Mouse (Mus musculus) lung, postnatal 10 days (tissue): ENCODE data around the gene Pcx.

Experiments used
- DNase-seq: peaks from one replicate; pipeline ENCODE4 v3.0.0; 2021

Gene Pcx

DNA sequence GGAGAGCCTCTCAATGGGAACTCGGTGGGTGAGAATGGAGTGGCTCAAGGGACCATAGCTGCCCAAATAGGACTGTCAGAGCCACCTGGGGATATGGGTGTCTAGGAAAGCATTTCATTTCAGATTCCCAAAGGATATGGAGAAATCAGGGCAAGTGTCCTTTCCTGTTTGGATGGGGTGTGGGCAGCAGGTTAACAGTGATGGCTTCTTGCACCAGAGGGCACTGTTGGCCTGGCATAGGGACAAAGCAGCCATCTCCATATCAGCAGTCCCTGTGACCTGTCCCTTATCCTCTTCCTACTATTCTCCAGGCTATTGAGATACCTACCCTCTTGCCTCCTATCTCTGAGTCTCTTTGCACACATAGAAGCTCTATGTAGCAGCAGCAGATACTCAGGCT is 78.8 kb downstream of the Pcx start:
- no peak for DNase-seq

DNA sequence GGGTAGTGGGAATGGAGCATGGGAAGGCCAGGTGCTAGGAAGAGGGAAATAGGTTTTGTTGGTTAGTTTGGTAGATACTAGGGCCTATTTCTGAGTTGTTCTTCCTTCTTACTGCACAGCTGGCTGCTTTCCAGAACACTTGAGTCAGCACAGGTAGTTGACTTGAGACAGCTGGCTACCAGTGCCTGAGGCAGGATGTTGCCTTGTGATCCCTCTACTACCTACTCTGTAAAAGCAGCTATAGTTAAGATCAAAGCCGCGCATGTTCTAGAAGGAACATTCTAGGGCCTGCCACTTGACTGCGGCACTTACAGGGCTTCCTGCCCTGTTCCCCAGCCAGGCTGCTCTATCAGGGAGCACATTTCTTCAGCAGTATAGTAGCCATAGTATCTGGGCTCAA is 79.8 kb downstream of the Pcx start:
- peak; percentile 13 for DNase-seq

DNA sequence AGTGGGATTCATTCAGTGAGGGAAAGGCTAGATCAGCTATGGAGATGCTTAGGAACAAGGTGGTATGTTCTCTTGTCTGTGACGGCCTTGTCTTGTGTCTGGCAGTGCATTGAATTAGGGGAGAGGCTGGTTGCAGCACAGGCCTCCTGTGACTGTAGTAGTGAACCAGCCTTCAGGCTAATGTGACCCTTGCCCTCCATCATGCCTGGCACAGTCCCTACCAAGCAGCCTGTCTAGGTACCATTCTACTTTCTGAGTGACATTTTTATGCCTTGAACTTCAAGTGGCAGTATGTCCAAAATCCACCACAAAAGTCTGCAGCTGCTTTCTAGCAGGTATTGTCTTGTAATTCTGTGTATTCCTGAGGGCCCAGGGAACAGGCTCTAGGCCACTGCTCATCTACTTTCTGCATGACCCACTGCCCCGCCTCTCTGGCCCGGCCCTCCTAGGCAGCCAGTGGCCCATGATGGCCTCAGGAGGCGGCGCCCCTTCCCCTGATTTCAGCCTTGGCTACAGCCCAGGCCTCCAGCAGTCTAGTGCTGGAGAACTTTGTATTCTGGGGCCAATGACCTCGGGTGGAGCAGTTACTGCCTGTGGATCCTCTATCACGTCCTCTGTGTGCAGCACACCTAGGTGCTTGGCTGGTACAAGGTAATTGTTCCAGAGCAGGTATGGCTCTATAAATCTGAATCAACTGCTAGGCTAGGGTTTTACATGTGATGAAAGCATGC is 83.7 kb downstream of the Pcx start:
- DNase-seq = no peak

DNA sequence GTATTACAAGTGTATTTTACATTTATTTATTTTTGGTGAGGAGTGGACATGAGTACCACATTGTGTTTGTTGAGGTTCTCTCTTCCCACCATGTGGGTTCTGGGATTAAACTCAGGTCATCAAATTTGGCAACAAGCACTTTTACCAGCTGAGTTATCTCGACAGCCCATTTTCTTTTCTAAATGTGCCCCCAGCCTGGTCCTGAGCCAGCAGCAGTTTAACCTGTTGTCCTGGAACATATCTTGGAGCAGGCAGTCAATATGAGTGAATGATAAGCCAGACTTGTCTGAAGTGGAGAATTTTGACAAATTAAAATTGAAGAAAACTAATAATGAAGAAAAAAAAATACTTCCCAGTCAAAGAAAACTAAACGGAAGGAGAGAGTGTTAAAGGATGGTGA is 85.8 kb downstream of the Pcx start:
- DNase-seq = no peak

DNA sequence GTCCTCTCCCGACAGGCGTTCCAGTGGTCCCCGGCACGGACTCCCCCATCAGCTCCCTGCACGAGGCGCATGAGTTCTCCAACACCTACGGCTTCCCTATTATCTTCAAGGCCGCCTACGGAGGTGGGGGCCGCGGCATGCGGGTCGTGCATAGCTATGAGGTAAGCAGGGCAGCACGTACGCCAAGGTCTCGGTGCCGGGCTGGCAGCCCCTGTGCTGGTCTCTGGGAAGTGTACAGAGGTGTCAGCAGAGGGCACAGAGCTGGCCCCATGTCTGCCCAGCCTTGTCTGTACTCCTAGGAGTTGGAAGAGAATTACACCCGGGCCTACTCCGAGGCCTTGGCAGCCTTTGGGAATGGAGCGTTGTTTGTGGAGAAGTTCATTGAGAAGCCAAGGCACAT is 92.2 kb downstream of the Pcx start:
- DNase-seq = no peak

DNA sequence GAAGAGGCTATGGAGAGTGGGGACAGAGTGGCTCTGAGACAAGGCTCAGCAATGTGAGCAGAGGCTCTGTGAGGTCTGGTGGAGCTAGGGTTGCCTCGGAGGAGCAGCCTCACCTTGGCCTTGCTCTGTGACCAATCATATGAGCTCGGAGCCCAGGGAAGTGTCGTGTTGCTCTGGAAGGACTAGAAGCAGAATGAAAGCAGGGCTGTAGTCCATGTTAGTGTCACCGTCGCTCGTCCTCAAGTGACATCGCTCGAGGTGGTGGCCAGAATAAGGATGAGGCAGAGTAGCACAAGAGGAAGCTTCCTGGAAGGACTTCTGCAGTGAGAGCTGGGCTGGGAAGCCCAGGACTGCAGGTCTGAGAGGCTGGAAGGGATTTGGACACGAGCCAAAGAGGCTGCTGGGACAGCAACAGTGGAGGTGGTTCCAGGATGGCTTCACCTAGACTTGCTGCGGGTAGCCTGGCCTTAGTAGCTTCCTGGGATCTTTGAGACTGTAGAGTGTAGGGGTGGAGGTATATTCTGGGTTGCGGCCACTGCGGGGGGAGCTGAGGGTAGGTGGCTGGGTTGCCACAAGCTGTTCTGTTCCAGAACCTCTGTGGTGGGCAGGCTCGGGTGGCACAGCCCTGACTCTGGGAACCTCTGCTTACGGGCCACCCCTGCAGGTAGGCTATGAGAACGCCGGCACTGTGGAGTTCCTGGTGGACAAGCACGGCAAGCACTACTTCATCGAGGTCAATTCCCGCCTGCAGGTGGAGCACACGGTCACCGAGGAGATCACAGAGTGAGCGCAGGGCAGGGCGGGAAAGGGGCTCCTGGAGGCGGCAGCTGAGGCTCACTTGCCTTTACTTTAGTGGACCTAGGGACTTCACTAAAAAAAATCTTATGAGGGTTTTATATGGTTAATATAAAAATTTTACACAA is 93.8 kb downstream of the Pcx start:
- peak; percentile 74 for DNase-seq

DNA sequence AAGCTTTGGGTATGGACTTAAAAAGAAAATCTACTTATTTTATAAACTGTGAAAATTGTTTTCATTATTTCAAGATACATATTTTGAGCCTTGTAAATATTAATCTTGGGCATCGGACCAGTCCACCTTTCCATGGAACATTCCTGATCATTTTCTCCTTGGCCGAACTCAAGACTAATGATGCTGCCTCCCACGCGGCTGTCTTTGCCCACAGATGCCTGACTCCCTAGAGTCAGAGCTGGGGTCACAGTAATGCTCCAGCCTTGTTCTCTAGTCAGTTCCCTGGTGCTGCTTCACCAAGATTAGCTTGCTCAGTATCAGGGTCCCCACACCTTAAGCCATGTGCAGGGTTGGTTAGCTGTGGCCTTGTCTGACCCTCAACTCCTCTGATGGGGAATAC is 95.4 kb downstream of the Pcx start:
- DNase-seq = no peak

DNA sequence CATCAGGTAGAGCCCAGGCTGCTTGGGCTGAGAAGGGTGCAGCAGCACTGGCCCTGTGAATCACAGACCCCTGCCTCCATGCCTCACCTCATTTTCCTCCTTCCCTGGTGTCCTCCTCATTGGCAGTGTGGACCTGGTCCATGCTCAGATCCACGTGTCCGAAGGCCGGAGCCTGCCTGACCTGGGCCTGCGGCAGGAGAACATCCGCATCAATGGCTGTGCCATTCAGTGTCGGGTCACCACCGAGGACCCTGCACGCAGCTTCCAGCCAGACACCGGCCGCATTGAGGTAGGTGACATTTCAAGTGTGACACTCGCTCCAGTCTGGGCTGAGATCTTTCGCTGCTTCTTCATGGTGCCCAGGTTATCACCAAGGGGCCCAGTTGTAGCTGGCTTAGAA is 97.1 kb downstream of the Pcx start:
- no peak for DNase-seq

DNA sequence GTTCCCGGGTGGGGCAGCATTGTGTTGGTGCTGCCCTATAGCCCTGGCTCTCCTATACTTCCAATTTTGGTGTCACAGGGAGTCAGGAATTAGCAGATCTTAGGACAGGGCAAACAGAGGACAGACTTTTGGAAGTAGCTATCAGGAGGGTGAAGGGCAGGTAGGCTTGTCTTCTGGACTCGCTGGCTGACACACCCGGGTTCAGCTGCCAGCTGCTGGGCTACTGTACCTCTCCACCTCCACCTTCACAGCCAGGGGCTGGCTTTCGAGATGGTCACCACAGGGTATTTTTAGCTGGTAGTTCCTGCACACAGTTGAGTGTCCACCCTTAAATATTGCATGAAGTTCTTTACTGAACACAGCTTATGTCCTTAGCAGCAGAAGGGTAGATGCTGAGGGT is 98.2 kb downstream of the Pcx start:
- no peak for DNase-seq

DNA sequence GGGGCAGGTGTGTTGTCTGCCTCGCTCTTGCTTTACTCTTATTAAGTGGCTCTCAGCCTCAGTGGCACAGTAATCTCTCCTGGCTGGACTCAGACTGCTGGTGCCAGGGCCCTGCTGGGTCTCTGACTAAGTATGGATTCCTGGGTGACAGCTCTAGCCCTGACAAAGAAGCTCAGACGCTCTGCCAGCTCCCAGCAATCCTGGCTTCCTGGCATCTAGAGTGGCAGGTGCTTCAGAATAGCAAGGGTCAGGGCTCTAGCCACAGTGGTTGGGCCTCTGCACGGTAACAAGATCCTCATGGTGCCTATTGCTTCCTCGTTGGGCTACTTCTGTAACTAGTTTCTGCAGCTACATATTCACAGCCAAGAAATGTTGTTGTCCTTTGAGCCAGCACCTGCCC is 99.8 kb downstream of the Pcx start:
- DNase-seq = no peak

DNA sequence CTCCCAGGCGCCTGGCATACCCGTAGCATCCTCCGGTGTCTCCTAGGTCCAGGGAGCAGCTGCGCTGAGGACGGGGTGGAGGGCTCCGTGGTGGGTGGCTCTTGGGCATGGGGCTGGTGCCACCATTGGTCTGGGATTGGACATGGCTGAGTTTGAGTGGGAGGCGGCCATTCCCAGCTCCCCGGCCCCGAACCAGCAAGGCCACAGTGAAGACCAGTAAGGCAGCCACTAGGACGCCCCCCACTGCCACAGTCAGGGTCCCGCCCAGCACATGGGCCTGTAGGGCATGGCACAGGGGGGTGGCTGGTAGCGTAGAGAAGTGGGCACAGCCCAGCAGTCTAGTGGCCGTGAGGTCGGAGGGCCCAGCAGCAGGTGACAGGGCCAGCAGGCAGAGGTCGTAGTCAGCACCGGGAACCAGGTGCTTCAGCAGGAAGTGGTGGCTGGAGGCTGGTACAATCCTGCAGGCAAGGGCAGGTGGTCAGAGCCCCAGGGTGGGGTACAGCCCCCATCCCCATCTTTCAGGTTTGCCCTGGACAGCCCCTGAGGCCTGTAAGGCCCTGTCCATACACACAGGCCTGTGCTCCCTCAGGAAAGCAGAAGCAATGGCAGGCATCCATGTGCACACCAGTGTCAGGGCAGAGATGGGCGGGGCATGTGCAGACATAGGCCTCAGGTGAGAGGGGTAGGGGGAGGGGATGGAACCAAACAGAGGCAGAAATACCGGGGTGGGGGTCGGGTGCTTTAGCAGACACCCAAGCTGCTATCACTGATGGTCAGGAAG is 102.1 kb downstream of the Pcx start:
- no peak for DNase-seq

DNA sequence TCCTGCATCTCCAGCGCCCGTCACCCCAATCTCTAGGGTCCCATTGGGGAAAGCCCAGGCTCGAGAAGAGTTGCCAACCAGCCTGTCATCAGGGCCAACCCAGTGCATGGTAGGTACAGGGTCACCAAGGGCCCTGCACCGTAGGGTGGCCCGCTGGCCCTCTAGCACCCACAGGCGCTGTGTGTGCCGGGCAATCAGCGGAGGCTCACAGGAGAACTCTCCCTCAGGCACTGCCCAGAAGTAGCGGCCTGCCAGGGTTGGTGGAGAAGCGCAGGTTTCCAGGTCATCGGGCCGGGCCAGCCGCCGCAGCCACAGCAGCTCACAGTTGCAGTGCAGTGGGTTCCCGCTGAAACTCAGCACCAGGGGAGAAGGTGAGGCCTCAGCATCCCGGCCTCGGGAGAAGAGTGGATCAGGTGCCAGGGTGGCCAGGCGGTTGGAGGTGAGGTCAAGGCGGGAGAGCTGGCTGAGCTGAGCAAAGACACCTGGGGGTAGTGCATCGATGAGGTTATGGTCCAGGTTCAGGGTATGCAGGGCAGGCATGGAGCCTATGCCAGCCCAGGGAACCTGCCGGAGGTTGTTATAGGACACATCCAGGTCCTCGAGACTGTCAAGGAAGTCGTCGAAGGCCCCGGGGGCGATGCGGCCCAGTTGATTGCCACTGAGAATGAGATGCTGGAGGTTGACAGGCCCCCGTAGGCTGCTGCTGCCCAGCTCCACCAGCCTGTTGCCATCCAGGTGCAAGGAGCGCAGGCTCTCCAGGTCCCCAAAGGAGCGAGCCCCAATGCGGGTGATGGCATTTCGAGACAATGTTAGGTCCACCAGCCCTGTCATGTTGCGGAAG is 103.4 kb downstream of the Pcx start:
- no peak for DNase-seq

DNA sequence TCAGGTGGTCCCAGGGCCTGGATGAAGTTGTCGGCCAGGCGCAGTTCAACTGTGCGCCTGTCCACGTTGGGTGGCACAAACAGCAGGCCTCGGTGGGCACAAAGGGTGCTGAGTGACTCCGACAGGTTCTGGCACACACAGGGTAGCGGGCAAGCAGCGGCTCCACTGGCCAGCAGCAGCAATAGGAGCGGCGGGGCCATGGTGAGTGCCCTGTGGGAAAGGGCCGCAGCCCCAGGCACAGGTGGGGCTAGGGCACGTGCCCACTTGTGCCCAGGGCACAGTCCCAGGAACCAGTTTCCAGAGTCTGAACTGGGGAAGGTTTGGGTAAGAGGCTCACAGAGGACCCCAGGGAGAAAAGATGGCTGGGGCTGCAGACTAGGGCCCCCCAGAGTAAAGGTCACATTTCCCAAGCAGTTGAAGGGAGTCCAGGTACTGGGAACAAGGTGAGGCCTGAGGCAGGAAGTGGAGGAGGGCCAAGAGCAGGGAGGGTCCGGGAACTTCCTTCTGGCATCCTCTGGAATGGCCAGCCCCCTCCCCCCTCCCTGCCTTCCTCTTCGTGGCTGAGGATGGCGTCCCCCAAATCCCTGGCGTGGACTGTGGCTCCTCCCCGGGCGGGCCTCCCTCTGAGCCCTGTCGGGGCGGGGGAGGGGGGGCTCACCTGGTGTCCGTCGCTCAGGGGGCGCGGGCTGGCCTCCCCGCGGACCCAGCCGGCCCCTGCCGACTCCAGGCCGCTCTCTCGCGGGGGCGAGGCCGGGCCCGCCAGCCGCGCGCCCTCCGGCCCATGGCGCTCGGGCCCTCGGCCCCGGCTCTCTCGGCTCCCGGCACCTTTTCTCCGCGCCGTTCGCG is 104.3 kb downstream of the Pcx start:
- no peak for DNase-seq

DNA sequence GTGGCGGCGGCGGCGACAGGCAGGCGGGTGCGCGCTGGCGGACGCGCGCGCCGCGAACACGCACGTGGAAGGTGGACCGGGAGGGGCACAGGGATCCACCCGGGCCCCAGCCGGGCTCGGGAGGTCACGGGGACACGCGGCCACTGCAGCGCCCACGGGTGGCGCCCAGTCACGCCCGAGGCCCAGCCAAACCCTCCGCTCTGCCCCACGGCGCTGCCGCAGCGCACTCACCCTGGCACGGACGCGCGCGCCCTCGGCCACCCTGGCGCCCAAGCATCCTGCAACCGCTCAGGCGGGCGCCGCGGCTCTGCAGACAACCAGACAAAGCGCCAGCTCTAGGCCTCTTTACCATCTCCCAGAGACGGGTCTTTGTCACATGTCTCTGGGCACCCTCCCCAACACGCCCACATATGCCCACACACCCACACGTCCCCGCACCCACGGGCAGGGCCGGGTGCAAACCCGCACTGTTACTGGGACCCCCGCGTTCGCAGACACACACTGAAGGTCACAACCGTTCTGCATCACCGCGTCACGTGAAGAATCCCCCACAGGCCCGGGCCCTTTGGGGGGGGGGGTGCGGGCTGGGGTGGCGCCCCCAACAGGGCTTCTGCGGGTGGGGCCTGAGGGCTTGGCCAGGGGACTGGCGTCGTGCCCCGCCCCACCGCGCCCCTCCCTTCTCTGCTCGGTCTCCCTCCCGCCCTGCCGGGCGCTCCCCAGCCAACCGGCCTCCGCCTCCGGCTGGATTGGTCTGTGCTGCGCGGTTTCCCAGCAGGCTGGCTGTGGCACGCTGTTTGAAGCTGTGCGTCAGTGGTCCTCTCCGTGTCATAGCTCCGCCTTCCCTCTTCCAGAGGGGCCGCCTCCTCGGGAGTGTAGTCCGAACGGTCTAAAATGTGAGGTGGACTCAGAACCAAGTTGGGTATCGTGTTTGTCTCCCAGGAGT is 105.2 kb downstream of the Pcx start, which contains the start of gene Lrfn4:
Gene Lrfn4, minus strand, starts transcription at position 517 of the 943 bp plus-strand sequence.
- DNase-seq = peak; percentile 94

DNA sequence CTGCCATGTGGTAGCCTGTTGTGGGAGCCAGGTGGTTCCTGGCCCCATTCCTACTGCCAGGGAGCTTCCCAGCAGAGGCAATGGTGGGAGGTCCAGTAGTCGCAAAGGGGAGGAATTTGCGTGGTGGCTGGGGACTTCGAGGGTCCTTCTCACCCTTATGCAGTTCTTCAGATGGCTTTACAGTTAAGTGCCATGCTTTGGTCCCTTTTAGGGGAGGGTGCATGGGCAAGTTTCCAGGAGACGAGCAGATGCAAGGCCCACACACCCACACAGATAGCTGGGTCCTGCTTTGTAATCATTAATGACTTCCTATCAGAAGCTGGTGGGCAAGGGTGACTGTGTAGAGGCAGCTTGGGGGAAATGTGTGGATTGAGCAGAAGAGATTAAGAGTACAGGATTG is 106.3 kb downstream of the Pcx start:
- no peak for DNase-seq

DNA sequence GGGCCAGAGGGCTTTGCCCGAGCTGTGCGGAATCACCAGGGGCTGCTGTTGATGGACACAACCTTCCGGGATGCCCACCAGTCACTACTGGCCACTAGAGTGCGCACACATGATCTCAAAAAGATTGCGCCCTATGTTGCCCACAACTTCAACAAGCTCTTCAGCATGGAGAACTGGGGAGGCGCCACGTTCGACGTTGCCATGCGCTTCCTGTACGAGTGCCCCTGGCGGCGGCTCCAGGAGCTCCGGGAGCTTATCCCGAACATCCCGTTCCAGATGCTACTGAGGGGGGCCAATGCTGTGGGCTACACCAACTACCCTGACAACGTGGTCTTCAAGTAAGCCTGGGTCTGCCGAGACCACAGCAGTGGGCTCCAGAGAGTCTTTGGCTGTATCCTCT is 107.9 kb downstream of the Pcx start:
- DNase-seq = peak; percentile 77

DNA sequence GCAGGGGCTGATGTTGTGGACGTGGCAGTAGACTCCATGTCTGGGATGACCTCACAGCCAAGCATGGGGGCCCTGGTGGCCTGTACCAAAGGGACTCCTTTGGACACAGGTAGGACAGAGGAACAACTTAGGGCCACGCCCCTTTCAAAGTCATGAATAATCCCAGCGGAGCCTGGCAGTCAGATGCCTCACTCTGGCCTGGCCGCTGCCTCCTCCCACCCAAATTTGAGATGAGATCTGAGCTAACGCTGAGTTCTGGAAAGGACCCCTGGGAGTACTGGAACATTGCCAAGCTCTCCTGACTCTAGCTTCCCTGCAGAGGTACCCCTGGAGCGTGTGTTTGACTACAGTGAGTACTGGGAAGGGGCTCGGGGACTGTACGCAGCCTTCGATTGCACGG is 109.2 kb downstream of the Pcx start:
- DNase-seq = no peak

DNA sequence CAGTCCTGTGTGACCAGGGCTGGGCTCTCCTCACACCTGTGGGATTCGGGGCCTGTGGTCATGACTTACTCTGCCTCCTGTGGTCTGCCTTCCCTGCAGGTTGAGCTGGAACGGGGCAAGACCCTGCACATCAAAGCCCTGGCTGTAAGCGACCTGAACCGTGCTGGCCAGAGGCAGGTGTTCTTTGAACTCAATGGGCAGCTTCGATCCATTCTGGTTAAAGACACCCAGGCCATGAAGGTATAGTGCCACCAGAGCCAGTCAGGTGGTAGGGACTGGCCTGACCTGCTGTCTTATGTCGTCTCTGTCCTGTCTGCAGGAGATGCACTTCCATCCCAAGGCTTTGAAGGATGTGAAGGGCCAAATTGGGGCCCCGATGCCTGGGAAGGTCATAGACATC is 110.4 kb downstream of the Pcx start:
- no peak for DNase-seq

DNA sequence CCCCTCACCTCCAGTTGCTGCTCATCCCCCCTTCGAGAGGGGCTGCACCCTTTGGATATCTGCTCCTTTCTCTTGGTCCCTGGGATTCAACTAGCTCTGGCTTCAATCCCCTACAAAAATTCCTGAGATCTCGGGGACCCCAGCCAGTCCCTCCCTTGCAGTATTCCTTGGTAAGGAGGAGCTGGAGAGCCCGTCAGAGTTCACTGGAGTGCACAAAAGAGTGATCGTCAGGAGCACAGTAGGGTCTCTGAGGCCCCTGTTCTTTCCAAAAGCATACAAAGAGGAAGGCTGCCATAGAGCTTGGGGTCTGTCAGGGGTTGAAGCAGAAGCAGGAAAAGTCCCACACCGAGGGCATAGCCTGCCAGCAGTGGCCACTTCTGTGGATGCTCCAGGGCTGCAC is 112.5 kb downstream of the Pcx start:
- DNase-seq = no peak

DNA sequence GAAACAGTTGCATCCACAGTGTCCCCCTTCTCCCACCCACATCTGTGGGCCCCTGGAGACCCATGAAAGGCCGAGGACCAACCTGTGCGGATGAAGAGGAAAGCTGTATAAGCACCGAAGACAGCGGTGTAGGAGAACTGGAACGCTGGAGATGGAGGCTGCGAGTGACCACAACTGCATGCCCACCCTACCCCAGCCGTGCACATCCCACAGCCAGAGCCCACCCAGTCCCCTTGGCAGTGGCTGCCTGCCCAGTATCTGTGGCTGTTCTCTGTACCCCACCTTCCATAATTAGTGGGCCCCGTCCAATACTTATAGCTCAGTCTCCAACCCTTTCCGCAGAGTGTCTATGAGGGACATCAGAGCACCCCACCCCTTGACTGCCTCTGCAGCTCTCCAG is 113.1 kb downstream of the Pcx start:
- no peak for DNase-seq
